Mouse (Mus musculus) liver, embryonic 12.5 days (tissue): ENCODE results near the gene Spryd3. TPM values are rescaled to one million over a fixed set of nuclear protein-coding genes. Genes with fewer than 3 reads are reported as not detected.

Source experiments
- ATAC-seq: fragments of 200-750 bp; cut with Nextera tagmentation; 2 replicates; pipeline ENCODE4 v1.8.0; 2017; ENCODE audit warnings: moderate number of reproducible peaks, mild to moderate bottlenecking, moderate library complexity
- H3K27ac ChIP-seq: fragments of 300-500 bp; sonication (generic); 2 replicates; pipeline ENCODE4 v1.5.1; 2016; ENCODE audit warnings: mild to moderate bottlenecking
- H3K27me3 ChIP-seq: fragments of 300-500 bp; sonication (generic); replicated peaks from 2 replicates; pipeline ENCODE4 v1.6.1; 2016; ENCODE audit warnings: mild to moderate bottlenecking, moderate library complexity
- H3K36me3 ChIP-seq: fragments of 300-500 bp; sonication (generic); 2 replicates; pipeline ENCODE4 v1.6.1; 2016; ENCODE audit warnings: mild to moderate bottlenecking, moderate library complexity
- H3K4me1 ChIP-seq: fragments of 300-500 bp; sonication (generic); 2 replicates; pipeline ENCODE4 v1.6.1; 2016
- H3K4me2 ChIP-seq: fragments of 300-500 bp; sonication (generic); 2 replicates; pipeline ENCODE4 v1.6.1; 2016; ENCODE audit warnings: mild to moderate bottlenecking, moderate library complexity
- H3K4me3 ChIP-seq: fragments of 300-500 bp; sonication (generic); 2 replicates; pipeline ENCODE4 v1.5.1; 2016; ENCODE audit warnings: mild to moderate bottlenecking, moderate library complexity
- H3K9ac ChIP-seq: fragments of 300-500 bp; sonication (generic); 2 replicates; pipeline ENCODE4 v1.6.1; 2016; ENCODE audit warnings: mild to moderate bottlenecking, moderate library complexity
- H3K9me3 ChIP-seq: fragments of 300-500 bp; sonication (generic); replicated peaks from 2 replicates; pipeline ENCODE4 v1.6.1; 2016; ENCODE audit warnings: mild to moderate bottlenecking, moderate library complexity
- WGBS: fragments of 180-500 bp; shearing (Covaris S2); methylation state at CpG from one replicate; pipeline ENCODE4 v1.1.7; 2016; ENCODE audit not compliant: insufficient replicate concordance; 5-methylcytosine and 5-hydroxymethylcytosine counted together
- polyA plus RNA-seq: library from polyadenylated mRNA; unstranded; fragments of >200 nt; fragmentation: Nextera tagmentation; extraction: Ambion mirVana; gene quantifications from 2 replicates; pipeline ENCODE4 v1.2.1, GENCODE M21; 2016

Spryd3 gene
- polyA plus RNA-seq, 1 experiment from 2014 or later = 14.9 TPM

DNA sequence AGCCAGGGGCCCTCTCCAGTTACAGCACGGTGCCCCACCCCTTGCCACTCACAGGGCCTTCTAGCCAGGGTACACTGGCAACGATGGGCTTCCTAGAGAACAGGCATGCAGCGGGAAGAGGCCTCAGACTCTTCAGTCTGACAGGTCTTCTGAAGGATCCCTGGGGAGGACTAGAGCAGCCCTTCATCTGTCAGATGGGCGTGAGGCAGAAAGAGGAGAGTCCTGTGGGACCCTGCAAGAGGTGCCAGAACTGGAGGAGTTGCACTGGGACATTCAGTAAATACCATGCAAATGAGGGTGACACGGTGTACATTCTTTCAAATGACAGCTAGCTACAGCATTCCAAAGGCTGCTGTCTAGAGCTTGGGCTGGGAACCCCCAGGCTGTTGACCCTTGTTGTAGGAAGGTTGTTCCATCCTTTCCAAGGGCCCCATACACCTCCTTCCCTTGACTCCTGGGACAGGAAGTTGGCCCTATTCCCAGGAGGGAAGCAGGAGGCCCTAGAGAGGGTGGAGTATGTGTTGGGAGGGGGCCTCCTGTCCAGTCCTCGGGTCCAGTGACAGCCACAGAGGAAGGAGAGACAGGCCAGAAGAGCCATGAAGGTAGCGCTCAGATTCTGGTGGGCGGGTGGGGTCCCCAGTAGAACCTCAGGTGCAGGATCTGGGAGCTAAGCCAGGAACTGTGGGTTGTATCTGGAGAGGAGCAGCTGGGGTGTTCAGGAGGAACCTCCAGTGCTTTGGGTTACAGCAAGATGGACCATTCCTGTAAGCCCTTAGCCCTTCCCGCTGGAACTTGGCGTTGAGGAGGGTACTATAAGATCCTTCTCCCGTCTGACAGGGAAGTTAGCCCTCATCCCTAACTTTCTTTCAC lies 34.1 kb downstream of the Spryd3 start:
- H3K9ac ChIP-seq = peak overlapping the region; percentile 33; the same call in 1 of the 2 replicates
- peaks cover 80% of the 10 kb centered on the region for H3K27me3 ChIP-seq
- peak overlapping the region; percentile 70 for H3K27ac ChIP-seq
- 0 out of 2 replicates have a peak overlapping the region, but pooled peaks have one; percentile 43 for H3K4me3 ChIP-seq
- H3K4me1 ChIP-seq = peaks cover 75% of the 10 kb centered on the region
- H3K4me2 ChIP-seq = peak overlapping the region; percentile 97
- H3K36me3 ChIP-seq = peaks cover 18% of the 10 kb centered on the region
- H3K9me3 ChIP-seq = no peaks in the 10 kb centered on the region
- no peak for ATAC-seq
- 36% methylated on average over 11 of the region's 11 CpGs for WGBS

DNA sequence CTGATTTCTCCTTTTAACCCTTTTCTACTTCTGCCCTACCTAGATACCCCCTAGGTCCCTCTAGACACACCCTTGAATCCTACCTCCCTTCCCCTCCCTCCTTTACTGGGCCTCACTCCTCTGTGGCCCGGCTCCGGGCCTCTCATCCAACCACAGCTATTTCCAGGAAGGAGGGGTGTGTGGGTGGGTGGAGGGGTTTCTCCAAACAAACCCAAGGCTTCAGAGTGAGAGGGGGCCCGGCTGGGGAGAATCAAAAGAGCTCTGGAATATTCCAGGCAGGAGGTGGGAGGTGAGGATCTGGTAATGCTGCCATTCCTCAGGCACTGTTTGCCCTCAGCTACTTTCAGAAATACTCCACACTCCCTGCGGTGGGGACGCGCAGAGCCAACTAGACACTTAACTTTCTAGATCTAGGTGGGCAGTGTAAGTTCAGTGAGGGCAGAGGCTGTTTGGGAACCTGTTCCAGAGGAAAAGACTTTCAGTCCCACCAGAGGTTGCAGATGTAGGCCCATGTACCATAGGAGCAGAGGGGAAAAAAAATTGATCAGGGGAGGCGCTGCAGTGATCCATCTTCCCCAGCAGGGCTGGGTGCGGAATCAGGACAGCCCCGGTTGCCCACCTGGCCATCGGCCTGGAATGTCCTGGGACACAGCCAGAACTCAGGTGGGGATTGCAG lies 34.9 kb downstream of the Spryd3 start:
- ATAC-seq = no peak
- peak overlapping the region; percentile 65 for H3K4me3 ChIP-seq
- peaks cover 72% of the 10 kb centered on the region for H3K27me3 ChIP-seq
- peak overlapping the region; percentile 70 for H3K27ac ChIP-seq
- H3K4me2 ChIP-seq = peak overlapping the region; percentile 97
- peaks cover 67% of the 10 kb centered on the region for H3K4me1 ChIP-seq
- no peak overlapping the region; the same call in 1 of the 2 replicates for H3K9ac ChIP-seq
- WGBS = 37% methylated on average over 10 of the region's 10 CpGs
- peaks cover 25% of the 10 kb centered on the region for H3K36me3 ChIP-seq
- H3K9me3 ChIP-seq = no peaks in the 10 kb centered on the region

DNA sequence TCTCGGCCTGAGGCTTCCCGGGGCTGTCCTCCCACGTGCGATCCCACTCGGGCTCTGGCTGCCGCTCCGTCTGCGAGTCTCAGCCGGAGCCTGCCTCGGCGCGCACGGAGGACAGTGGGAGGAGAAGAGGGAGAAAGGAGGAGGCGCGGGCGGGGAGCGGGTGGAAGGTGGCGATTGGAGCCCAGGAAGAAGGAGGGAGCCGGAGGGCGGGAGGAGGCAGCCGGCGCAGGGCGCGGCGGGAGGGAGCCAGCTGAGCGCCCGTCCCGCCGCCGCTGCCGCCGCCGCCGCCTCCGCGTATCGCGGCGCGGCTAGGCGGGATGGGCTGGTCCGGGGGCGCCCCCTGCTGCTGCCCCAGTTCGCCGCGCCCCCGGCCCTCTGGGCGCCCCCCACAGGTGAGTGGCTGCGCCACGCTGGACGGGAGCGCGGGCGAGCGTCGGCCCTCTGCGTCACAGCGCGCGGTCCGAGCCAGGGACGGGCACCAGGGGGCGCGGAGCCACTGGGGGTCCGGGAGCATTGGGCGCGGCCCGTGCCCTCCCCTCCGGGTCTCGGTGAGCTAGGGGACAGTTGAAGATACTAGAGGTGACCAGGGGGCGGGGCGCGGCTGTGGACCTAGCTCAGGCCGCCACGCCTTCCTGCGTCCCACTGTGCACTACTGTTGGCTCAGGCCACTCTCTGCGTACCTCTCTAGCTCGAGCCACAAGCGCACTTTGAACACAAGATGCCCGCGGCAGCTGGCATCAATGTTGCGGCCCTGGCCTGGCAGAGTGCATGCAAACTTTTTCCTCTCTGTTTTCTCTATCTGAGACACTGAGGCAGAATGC lies 35.7 kb downstream of the Spryd3 start, which contains the start of gene Tns2:
Gene Tns2 (plus strand): TSS at position 253 of the 821 bp plus-strand sequence.
- Histone ChIP-seq H3K27me3 (peaks cover 64% of the 10 kb centered on the region), H3K9me3 (no peaks in the 10 kb centered on the region), H3K4me3 (peak within 1 kb of the TSS; percentile 65), H3K4me2 (peak within 1 kb of the TSS; percentile 97), H3K4me1 (peaks cover 60% of the 10 kb centered on the region), H3K36me3 (peaks cover 32% of the 10 kb centered on the region), H3K27ac (peak within 1 kb of the TSS; percentile 70), H3K9ac (peak within 1 kb of the TSS; percentile 61)
- 1% methylated on average over 75 of the region's 82 CpGs for WGBS
- peak; percentile 57 for ATAC-seq

DNA sequence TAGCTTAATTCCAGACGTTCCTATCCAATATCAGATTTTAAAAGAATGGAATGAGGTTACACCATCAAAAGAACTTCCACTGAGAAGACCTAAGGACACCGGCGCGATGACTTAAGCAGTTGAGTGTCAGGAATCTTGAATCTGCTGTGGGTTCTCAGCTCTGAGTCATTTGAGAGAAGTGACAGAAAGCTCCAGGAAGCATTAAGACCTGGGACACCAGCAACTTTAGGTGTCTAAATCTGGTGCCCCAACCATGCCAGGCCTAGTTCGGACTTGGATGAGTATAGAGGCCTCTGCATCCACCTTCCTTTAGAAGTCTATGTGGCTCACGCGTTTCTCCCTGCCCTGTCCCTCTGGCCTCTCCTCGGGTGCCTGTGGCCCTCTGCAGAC lies 36.3 kb downstream of the Spryd3 start:
- Histone ChIP-seq H3K9ac (peak overlapping the region; percentile 61), H3K27me3 (peaks cover 58% of the 10 kb centered on the region), H3K4me2 (peak overlapping the region; percentile 97), H3K36me3 (peaks cover 38% of the 10 kb centered on the region), H3K4me1 (peaks cover 59% of the 10 kb centered on the region), H3K4me3 (peak overlapping the region; percentile 65), H3K27ac (peak overlapping the region; percentile 70), H3K9me3 (no peaks in the 10 kb centered on the region)
- ATAC-seq = no peak
- 19% methylated on average over 8 of the region's 8 CpGs for WGBS

DNA sequence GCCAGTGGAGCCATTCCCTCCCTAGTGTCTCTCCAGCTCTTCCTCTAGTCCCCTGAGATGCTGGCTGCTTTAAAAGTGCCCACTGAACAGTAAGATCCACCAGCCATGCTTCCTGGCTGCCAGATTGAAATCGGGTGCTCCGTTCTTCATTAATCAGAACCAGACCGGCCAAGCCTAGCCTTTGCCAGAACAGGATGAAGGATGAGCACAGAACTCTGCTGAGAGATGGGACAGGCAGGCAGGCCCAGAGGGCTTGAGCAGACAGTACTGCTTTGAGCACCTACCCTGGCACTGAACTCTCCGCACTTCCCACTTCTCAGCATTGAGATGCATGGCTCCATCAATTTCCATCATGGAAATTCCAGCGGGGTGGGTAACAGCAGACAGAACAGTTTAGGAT lies 36.8 kb downstream of the Spryd3 start:
- H3K9me3 ChIP-seq = no peaks in the 10 kb centered on the region
- peak overlapping the region; percentile 97 for H3K4me2 ChIP-seq
- H3K27ac ChIP-seq = no peak overlapping the region
- H3K36me3 ChIP-seq = peaks cover 43% of the 10 kb centered on the region
- H3K4me3 ChIP-seq = no peak overlapping the region
- no peak for ATAC-seq
- H3K4me1 ChIP-seq = peaks cover 58% of the 10 kb centered on the region
- peaks cover 53% of the 10 kb centered on the region for H3K27me3 ChIP-seq
- 0 out of 2 replicates have a peak overlapping the region, but pooled peaks have one; percentile 61 for H3K9ac ChIP-seq
- 48% methylated on average over 5 of the region's 5 CpGs for WGBS

DNA sequence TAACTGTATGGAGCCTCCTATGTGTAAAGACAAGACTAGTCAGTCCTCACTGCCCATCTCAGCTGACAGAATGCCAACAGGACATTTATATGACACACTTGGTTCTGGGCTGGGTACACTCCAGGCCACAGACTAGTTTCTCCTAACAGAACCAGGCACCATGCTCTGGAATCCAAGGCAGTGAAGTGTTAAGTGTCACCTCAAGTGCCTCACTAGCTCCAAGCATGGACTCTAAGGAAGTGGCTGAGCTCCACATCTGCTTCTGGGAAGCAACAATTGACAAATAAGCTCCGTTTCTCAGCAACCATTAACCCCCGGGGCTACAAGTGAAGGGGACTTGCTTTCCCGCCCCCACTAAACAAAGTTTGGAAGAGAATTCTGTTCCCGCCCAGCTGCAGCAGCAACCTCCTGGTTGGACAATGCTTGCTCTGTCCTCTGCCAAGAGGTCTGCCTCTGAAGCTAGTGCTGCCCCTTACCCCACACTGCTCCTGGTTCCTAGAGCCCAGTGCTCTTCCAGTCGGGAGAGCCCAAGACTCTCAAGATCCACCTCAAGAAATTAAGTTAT lies 38.0 kb downstream of the Spryd3 start:
- no peak for ATAC-seq
- Histone ChIP-seq H3K4me2 (no peak overlapping the region), H3K9me3 (no peaks in the 10 kb centered on the region), H3K36me3 (peaks cover 55% of the 10 kb centered on the region), H3K4me3 (no peak overlapping the region), H3K27ac (no peak overlapping the region), H3K27me3 (peaks cover 41% of the 10 kb centered on the region), H3K9ac (no peak overlapping the region), H3K4me1 (peaks cover 46% of the 10 kb centered on the region)
- WGBS = 49% methylated on average over 5 of the region's 5 CpGs

DNA sequence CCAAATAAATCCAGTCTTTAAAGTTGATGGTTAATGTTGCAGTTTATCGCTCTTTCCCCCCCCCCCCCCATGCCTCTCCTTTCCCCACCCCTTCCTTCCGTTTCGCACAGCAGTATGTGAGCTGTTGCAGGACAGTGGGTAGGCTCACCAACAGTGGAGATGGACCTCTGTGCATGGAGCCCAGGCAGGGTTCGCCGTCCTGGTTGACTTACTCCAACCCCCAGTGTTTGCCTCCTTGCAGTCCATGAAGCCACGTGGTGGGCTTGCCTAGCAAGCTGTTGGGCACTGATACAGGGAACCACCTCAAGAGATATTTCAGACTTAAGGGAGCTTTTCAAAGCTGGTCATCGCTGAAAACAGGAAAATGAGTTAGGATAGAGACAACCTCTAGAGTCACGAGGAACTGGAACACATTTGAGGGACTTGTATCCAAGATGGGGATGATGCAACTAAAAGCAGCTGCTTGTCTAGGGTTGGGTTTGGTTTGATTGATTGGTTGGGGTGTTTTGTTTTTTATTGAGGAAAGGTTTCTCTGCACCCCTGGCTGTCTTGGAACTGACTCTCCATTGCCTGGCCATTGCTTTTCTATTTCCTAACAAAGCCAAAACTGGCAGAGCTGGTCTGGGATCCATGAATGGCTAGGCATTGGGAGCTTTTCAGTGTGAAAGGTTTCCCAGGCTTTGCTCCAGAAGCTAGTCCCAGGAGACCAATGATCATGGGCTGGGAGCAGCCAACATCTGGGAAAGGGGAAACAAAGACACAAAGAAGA lies 38.7 kb downstream of the Spryd3 start:
- Histone ChIP-seq H3K4me3 (no peak overlapping the region), H3K4me2 (no peak overlapping the region), H3K27ac (0 out of 2 replicates have a peak overlapping the region, but pooled peaks have one; percentile 25), H3K4me1 (peaks cover 39% of the 10 kb centered on the region), H3K27me3 (peaks cover 34% of the 10 kb centered on the region), H3K9me3 (no peaks in the 10 kb centered on the region), H3K36me3 (peaks cover 63% of the 10 kb centered on the region), H3K9ac (no peak overlapping the region)
- ATAC-seq = no peak
- WGBS = 38% methylated on average over 8 of the region's 8 CpGs

DNA sequence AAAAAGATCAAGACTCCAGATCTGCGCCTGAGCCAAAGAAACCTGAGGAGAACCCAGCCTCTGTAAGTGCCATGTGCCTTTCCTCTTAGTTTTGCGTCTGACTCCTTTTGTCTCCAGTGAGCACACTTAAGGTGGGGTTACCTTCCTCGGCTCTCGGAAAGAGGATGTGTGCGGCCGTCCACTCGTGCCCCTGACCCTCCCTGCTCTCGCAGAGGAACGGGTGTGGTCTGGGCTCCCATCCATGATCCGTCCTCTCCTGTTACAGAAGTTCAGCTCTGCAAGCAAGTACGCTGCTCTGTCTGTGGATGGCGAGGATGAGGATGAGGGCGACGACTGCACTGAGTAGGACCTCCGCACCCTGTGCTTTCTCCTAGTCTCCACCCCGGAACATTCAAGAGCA lies 41.0 kb downstream of the Spryd3 start:
- H3K4me2 ChIP-seq = no peak overlapping the region
- peaks cover 11% of the 10 kb centered on the region for H3K27me3 ChIP-seq
- no peak overlapping the region for H3K4me3 ChIP-seq
- 83% methylated on average over 16 of the region's 16 CpGs for WGBS
- H3K27ac ChIP-seq = no peak overlapping the region
- H3K9ac ChIP-seq = no peak overlapping the region
- peaks cover 19% of the 10 kb centered on the region for H3K4me1 ChIP-seq
- H3K9me3 ChIP-seq = no peaks in the 10 kb centered on the region
- no peak for ATAC-seq
- peaks cover 86% of the 10 kb centered on the region for H3K36me3 ChIP-seq

DNA sequence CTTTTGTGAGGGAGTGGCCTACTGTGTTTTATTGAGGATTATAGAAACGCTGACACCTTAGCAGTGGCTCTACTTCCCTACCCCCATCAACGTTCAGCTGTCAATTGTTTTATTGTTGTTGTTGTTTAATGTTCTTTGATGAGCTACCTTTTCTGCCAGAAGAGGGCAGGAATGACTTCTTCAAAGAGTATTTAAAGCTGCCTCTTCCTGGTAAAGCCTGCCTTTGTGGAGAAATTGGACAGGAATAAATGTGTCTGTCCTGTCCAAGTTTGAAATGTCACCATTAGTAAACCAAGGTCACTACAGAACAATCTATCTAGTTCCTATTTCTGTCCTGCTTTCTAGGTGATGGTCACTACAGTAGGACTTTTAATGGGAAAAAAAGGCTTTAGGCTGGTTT lies 41.9 kb downstream of the Spryd3 start:
- Histone ChIP-seq H3K9ac (no peak overlapping the region), H3K4me3 (no peak overlapping the region), H3K27ac (no peak overlapping the region), H3K36me3 (peaks cover 94% of the 10 kb centered on the region), H3K4me1 (peaks cover 14% of the 10 kb centered on the region), H3K4me2 (no peak overlapping the region), H3K27me3 (peaks cover 2% of the 10 kb centered on the region), H3K9me3 (no peaks in the 10 kb centered on the region)
- 66% methylated on average over 2 of the region's 2 CpGs for WGBS
- ATAC-seq = no peak

DNA sequence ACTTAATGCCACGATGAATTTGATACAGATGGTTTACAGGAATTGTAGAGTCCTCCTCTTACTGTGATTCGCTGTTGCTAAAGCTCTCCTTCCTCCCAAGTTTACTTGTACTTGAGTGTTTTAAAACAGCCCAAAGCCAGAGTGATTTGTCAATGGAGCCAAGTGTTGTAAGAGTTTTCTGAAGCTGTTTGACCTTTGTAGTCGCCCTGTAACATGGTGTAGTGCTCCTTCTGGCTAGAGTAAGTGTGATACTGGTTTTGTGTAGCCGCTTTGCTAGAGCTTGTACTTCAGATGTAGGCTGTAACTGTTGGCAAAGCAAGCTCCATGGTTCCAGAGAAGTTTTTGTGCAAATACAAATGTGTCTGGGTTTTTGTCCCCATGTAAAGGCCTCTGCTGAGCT lies 43.8 kb downstream of the Spryd3 start:
- Histone ChIP-seq H3K9ac (no peak overlapping the region), H3K4me3 (no peak overlapping the region), H3K27me3 (no peaks in the 10 kb centered on the region), H3K36me3 (peaks cover 99% of the 10 kb centered on the region), H3K4me1 (peaks cover 12% of the 10 kb centered on the region), H3K9me3 (no peaks in the 10 kb centered on the region), H3K4me2 (no peak overlapping the region), H3K27ac (no peak overlapping the region)
- no peak for ATAC-seq
- 87% methylated on average over 4 of the region's 4 CpGs for WGBS

DNA sequence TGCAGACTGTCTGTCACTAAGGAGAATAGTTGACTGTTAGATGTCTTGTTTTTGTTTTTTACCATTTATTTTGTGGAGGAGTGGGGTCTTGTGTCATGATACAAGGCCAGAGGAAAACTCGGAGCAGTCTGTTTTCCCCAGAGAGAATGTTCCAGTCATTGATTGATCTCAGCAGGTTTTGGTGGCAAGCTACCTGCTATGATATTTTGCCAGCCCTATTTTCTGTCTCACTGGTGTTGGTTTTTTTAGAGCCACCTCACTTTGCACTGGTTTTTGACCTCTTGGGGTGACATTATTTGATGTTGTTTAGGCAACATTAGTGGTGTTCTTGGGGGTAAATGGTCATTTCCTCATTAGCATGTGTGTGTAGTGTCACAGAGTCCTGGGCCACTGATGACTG lies 44.3 kb downstream of the Spryd3 start:
- Histone ChIP-seq H3K4me1 (peaks cover 12% of the 10 kb centered on the region), H3K9me3 (no peaks in the 10 kb centered on the region), H3K4me3 (no peak overlapping the region), H3K9ac (no peak overlapping the region), H3K36me3 (peaks cover 100% of the 10 kb centered on the region), H3K4me2 (no peak overlapping the region), H3K27me3 (no peaks in the 10 kb centered on the region), H3K27ac (no peak overlapping the region)
- WGBS = 85% methylated on average over 1 of the region's 1 CpGs
- no peak for ATAC-seq
